Mouse (Mus musculus): ENCODE results near the gene Col25a1.

DNA sequence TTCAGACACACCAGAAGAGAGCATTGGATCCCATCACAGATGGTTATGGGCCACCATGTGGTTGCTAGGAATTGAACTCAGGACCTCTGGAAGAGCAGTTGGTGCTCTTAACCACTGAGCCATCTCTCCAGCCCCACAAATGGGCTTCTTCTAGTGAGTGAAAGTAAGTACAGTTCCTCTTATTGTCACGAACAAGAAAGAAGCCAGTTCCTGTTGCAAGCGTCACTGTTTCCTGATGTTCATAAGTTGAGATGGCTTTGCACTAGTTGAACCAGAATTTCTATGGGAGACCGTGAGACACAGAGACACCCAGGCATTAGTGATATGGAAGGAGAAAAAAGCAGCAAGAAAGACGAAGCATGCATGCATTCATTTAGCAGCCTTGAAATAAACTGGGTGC, 110.6 kb downstream of the Col25a1 start:
- TF ChIP-seq CTCF (IDR thresholded peaks at IDR 0.05; ENCODE audit: low read depth, low read length) = no peak
- no peak for TF ChIP-seq POLR2A (IDR thresholded peaks at IDR 0.05; ENCODE audit: insufficient read depth, low read length)

Measured in ES-Bruce4 (cell line).